Mouse (Mus musculus) midbrain, embryonic 15.5 days (tissue): ENCODE data around the gene Galt. TPM values are rescaled to one million over a fixed set of nuclear protein-coding genes. Genes with fewer than 3 reads are reported as not detected.

Experiments
- ATAC-seq: fragments of 200-750 bp; cut with Nextera tagmentation; replicated peaks from 2 replicates; pipeline ENCODE4 v1.8.0; 2017; ENCODE audit warnings: moderate TSS enrichment
- H3K27ac ChIP-seq: fragments of 300-500 bp; sonication (generic); 2 replicates; pipeline ENCODE4 v1.5.1; 2015; ENCODE audit warnings: mild to moderate bottlenecking, inconsistent platforms
- H3K27me3 ChIP-seq: fragments of 300-500 bp; sonication (generic); replicated peaks from 2 replicates; pipeline ENCODE4 v1.6.1; 2015; ENCODE audit warnings: inconsistent platforms
- H3K36me3 ChIP-seq: fragments of 300-500 bp; sonication (generic); replicated peaks from 2 replicates; pipeline ENCODE4 v1.6.1; 2015; ENCODE audit warnings: inconsistent platforms
- H3K4me1 ChIP-seq: fragments of 300-500 bp; sonication (generic); 2 replicates; pipeline ENCODE4 v1.6.1; 2015; ENCODE audit warnings: inconsistent platforms
- H3K4me2 ChIP-seq: fragments of 300-500 bp; sonication (generic); 2 replicates; pipeline ENCODE4 v1.6.1; 2015; ENCODE audit warnings: inconsistent platforms, mild to moderate bottlenecking, moderate library complexity
- H3K4me3 ChIP-seq: fragments of 300-500 bp; sonication (generic); 2 replicates; pipeline ENCODE4 v1.5.1; 2015; ENCODE audit warnings: mild to moderate bottlenecking, inconsistent platforms
- H3K9ac ChIP-seq: fragments of 300-500 bp; sonication (generic); 2 replicates; pipeline ENCODE4 v1.6.1; 2015; ENCODE audit warnings: mild to moderate bottlenecking, inconsistent platforms
- H3K9me3 ChIP-seq: fragments of 300-500 bp; sonication (generic); 2 replicates; pipeline ENCODE4 v1.6.1; 2016; ENCODE audit warnings: inconsistent platforms
- WGBS: fragments of 180-500 bp; shearing (Covaris S2); methylation state at CpG from one replicate; pipeline ENCODE4 v1.1.7; 2015; ENCODE audit warnings: mixed read lengths; 5-methylcytosine and 5-hydroxymethylcytosine counted together
- polyA plus RNA-seq: library from polyadenylated mRNA; unstranded; fragments of >200 nt; fragmentation: Nextera tagmentation; extraction: Ambion mirVana; gene quantifications from 2 replicates; pipeline ENCODE4 v1.2.1, GENCODE M21; 2015

The Galt gene
- polyA plus RNA-seq: 48.3 and 51.1 TPM in 2 replicates

GRCm38 (mm10) chr4:41754797-41755337, at the start of gene Galt:
Gene Galt (plus strand): TSS chr4:41755228.
- Histone ChIP-seq H3K27me3 (peaks cover 3% of the 10 kb centered on the region; the same call in 1 of the 2 replicates), H3K9ac (peak within 1 kb of the TSS; percentile 66), H3K4me1 (peaks cover 12% of the 10 kb centered on the region), H3K36me3 (no peaks in the 10 kb centered on the region), H3K9me3 (no peaks in the 10 kb centered on the region), H3K27ac (peak within 1 kb of the TSS; percentile 78), H3K4me3 (peak within 1 kb of the TSS; percentile 59), H3K4me2 (peak within 1 kb of the TSS; percentile 80)
- WGBS: 14% methylated on average over 14 of the region's 14 CpGs
- peak; percentile 79 for ATAC-seq

- peak; percentile 35 for ATAC-seq
- no peaks in the 10 kb centered on the region for H3K36me3 ChIP-seq
- H3K9me3 ChIP-seq: no peaks in the 10 kb centered on the region
- H3K4me3 ChIP-seq: no peak overlapping the region
- H3K4me1 ChIP-seq: peaks cover 31% of the 10 kb centered on the region
- H3K27ac ChIP-seq: peak overlapping the region; percentile 69
- H3K9ac ChIP-seq: no peak overlapping the region
- peak overlapping the region; percentile 38 for H3K4me2 ChIP-seq
- WGBS: 45% methylated on average over 19 of the region's 19 CpGs
- H3K27me3 ChIP-seq: no peaks in the 10 kb centered on the region
Measured at GRCm38 (mm10) chr4:41705922-41706754, 48.9 kb upstream of the Galt start.

DNA sequence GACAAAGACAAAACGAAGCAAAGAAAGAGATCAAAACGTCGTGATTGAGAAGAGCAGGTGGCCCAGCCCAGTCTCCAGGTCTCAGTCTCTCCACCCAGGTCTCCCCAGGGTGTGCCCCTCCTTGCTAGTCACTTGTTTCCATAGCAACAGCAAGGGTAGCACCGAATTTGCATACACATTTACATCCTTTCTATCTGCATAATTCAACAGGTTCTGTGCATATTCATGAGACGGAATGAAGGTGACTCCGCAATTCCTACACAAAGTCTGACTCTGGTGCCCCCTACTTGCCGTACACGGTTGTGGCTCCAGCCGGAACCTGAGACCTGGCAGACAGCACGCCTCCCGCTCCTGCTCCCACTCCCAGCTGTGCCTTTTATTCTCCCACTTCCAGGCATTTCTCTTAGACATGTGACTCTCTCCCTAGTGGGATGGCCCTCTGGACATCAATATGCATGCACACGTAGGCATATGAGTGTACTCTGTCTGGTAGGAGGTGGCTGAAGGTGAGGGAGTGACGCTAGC, 48.0 kb upstream of the Galt start:
- 2% methylated on average over 13 of the region's 13 CpGs for WGBS
- Histone ChIP-seq H3K27ac (peak overlapping the region; percentile 69), H3K9ac (no peak overlapping the region), H3K36me3 (no peaks in the 10 kb centered on the region), H3K4me1 (peaks cover 40% of the 10 kb centered on the region), H3K27me3 (no peaks in the 10 kb centered on the region), H3K4me2 (peak overlapping the region; percentile 38), H3K9me3 (no peaks in the 10 kb centered on the region), H3K4me3 (no peak overlapping the region)
- peak; percentile 89 for ATAC-seq

DNA sequence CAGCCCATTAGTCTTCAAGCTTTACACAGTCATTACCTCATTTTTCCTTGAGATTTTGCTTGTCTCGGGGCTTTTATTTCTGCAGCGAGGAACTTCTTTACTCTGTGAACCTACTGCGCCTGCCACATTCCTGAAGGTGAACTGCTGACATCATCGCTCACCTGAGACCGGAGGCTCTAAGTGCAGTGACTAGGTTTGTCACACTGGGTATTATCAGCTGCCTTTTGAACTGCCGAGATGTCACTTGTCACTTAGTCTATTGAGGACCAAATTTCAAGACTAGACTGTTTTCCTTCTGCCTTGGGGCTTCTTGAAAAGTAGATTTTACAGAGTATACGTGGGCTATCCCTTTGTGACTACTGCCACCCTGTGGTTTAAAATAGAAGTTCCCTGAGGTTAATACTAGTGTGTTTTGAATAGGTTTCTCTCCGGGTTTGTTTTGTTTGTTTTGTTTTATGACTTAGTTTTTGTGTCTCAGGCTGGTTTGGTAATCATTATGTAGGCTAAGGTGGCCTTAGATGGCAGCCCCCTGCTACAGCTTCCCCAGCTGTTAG, 46.8 kb upstream of the Galt start:
- peaks cover 48% of the 10 kb centered on the region for H3K4me1 ChIP-seq
- no peak overlapping the region for H3K4me3 ChIP-seq
- H3K27me3 ChIP-seq: no peaks in the 10 kb centered on the region
- no peak overlapping the region for H3K4me2 ChIP-seq
- H3K9me3 ChIP-seq: no peaks in the 10 kb centered on the region
- H3K36me3 ChIP-seq: no peaks in the 10 kb centered on the region
- peak overlapping the region; percentile 15; the same call in 1 of the 2 replicates for H3K27ac ChIP-seq
- 0 out of 2 replicates have a peak, but pooled peaks have one; percentile 22 for ATAC-seq
- no peak overlapping the region for H3K9ac ChIP-seq
- 41% methylated on average over 8 of the region's 8 CpGs for WGBS

- H3K27me3 ChIP-seq: no peaks in the 10 kb centered on the region
- H3K9me3 ChIP-seq: no peaks in the 10 kb centered on the region
- H3K27ac ChIP-seq: no peak overlapping the region
- no peak overlapping the region for H3K4me3 ChIP-seq
- H3K36me3 ChIP-seq: no peaks in the 10 kb centered on the region
- WGBS: 72% methylated on average over 4 of the region's 4 CpGs
- no peak overlapping the region for H3K4me2 ChIP-seq
- peaks cover 60% of the 10 kb centered on the region for H3K4me1 ChIP-seq
- ATAC-seq: no peak
- no peak overlapping the region for H3K9ac ChIP-seq
Measured at GRCm38 (mm10) chr4:41710229-41710628, 44.8 kb upstream of the Galt start.

DNA sequence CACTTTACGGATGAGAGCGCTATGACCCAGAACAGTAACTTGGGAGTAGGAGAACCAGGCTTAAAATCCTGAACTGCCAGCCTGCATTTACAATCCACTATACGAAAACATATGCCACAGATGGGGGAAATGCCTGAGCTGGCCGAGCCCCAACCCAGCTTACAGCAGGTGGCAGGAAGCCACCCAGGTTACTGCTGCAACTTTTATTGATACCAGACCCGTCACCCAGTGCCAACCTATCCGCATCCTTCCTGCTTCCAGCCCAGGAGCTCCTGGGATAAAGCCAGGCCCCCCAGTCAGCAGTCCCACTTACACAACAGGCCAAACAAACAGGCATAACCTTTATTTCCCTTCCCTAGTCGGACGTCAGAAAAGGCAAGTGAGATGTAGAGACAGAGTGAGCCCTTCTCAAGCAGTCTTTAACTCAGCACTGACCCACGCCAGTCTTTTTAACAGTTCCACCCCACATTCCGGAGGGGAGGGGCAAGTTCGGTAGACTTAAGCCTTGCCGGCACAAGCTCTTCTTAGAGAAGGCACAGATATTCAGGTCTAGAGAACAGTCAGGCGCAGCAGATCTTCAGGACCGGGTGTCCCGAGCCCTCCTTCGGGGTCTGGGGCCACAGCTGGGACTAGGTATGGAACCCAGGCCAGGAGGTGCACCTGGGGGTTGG, 43.2 kb upstream of the Galt start:
- Histone ChIP-seq H3K9ac (peak overlapping the region; percentile 92), H3K27ac (no peak overlapping the region), H3K4me2 (peak overlapping the region; percentile 80), H3K4me1 (peaks cover 54% of the 10 kb centered on the region), H3K27me3 (no peaks in the 10 kb centered on the region), H3K4me3 (peak overlapping the region; percentile 88), H3K36me3 (peaks cover 6% of the 10 kb centered on the region; the same call in 1 of the 2 replicates), H3K9me3 (no peaks in the 10 kb centered on the region)
- ATAC-seq: no peak
- WGBS: 69% methylated on average over 16 of the region's 16 CpGs

DNA sequence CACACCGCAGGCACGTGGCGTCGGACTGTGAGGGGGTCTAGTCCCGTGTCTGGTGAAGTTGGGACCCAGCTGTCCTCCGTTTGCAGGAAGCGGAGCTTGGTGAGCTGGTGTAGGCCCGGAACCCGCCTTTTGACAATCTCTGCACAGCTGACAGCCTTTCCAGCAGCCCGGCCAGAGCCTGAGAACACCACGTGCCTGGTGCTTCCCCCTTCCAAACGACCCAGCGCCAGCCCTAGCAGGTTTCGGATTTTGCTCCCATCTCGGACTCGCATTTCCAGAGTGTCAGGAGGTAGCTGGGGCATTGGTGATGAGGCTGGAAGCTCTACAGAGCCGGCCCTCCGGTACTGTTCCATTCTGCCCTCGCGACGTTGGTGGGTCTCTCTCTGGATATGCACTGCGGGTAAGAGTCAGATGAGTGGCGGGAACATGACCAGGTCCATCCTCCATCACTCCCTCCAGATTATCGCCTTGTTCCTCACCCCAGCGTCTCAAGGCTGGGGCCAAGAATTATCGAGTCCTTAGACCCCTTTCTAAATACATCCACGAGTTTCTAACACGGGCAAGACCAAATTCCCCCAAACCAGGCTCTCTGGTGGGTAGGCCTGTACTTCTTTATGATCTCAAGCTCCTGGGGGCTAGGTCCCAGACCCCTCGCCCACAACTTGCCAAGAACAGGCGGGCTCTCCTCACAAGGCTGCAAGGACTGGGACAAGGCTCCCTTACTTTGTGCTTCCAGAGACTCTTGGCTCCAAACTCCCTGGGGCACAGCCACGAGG, 42.4 kb upstream of the Galt start:
- H3K9me3 ChIP-seq: no peaks in the 10 kb centered on the region
- peak overlapping the region; percentile 92 for H3K9ac ChIP-seq
- ATAC-seq: peak; percentile 24
- peak overlapping the region; percentile 80 for H3K4me2 ChIP-seq
- H3K4me1 ChIP-seq: peaks cover 46% of the 10 kb centered on the region
- 40% methylated on average over 31 of the region's 31 CpGs for WGBS
- peak overlapping the region; percentile 88 for H3K4me3 ChIP-seq
- peaks cover 9% of the 10 kb centered on the region; the same call in 1 of the 2 replicates for H3K36me3 ChIP-seq
- no peaks in the 10 kb centered on the region for H3K27me3 ChIP-seq
- H3K27ac ChIP-seq: peak overlapping the region; percentile 85

DNA sequence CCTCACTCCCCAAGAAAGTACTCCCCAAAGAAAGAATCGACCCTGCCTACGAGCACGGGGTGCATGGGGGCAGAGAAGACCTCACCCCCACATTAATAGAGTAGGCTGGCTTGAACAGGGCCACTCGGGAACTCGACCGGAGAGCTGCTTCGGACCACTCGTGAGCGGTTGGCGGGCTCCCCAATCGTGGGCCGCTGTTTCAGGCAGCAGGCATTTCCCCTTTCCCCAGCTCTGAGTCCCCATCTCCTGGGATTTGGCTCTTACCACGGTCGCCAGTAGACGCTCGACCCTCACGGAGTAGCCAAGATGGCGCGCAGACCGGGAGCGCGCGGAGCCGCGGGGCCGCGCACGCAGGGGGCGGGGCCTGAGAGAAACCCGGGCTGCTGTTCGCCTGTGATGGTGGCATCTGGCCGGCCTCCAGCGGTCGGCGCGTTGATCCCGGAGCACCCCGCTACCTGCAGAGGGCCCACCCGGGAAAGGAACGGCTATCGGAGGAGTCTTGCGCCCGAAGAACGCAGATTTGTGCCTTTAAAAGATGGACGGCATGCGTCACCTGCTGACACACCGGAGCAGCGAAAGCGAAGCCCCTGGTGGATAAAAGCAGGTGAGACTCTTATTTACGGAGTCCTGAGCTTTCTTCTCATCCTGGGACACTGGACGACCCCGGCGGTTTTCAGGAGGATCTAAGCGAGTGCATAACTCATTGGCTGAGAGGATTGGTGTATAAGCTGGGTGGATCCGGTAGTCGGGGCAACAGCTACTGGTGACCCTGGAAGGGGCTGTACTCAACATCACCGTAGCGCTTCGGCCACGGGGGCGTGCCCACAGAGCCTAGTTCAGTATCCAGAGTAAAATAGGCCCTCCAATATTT, 41.6 kb upstream of the Galt start, which contains the start of gene Rpp25l:
Gene Rpp25l, minus strand, starts transcription at position 338 of the 871 bp plus-strand sequence.
- Histone ChIP-seq H3K4me3 (peak within 1 kb of the TSS; percentile 88), H3K4me1 (peaks cover 40% of the 10 kb centered on the region), H3K36me3 (peaks cover 17% of the 10 kb centered on the region; the same call in 1 of the 2 replicates), H3K9me3 (no peaks in the 10 kb centered on the region), H3K27me3 (no peaks in the 10 kb centered on the region), H3K27ac (peak within 1 kb of the TSS; percentile 85), H3K4me2 (peak within 1 kb of the TSS; percentile 80), H3K9ac (peak within 1 kb of the TSS; percentile 92)
- peak; percentile 61 for ATAC-seq
- WGBS: under 1% methylated on average over 61 of the region's 61 CpGs

GRCm38 (mm10) chr4:41714276-41714675, 40.8 kb upstream of the Galt start:
- H3K36me3 ChIP-seq: peaks cover 23% of the 10 kb centered on the region; the same call in 1 of the 2 replicates
- H3K9me3 ChIP-seq: no peaks in the 10 kb centered on the region
- peaks cover 36% of the 10 kb centered on the region for H3K4me1 ChIP-seq
- 0 out of 2 replicates have a peak overlapping the region, but pooled peaks have one; percentile 92 for H3K9ac ChIP-seq
- 0 out of 2 replicates have a peak, but pooled peaks have one; percentile 21 for ATAC-seq
- no peak overlapping the region for H3K27ac ChIP-seq
- WGBS: 11% methylated on average over 8 of the region's 8 CpGs
- no peaks in the 10 kb centered on the region for H3K27me3 ChIP-seq
- peak overlapping the region; percentile 80 for H3K4me2 ChIP-seq
- peak overlapping the region; percentile 88 for H3K4me3 ChIP-seq

- WGBS: 83% methylated on average over 8 of the region's 8 CpGs
- Histone ChIP-seq H3K27ac (no peak overlapping the region), H3K4me3 (no peak overlapping the region), H3K27me3 (no peaks in the 10 kb centered on the region), H3K9me3 (no peaks in the 10 kb centered on the region), H3K36me3 (peaks cover 25% of the 10 kb centered on the region; the same call in 1 of the 2 replicates), H3K9ac (no peak overlapping the region), H3K4me2 (no peak overlapping the region), H3K4me1 (peaks cover 36% of the 10 kb centered on the region)
- no peak; the same call in 1 of the 2 replicates for ATAC-seq
Measured at GRCm38 (mm10) chr4:41715082-41715481, 39.9 kb upstream of the Galt start.
